Mouse (Mus musculus) embryonic facial prominence, embryonic 14.5 days (tissue): ENCODE results near the gene Gabbr1. TPM values are rescaled to one million over a fixed set of nuclear protein-coding genes. Genes with fewer than 3 reads are reported as not detected.

Experiments used
- ATAC-seq: fragments of 200-750 bp; cut with Nextera tagmentation; 2 replicates; pipeline ENCODE4 v1.8.0; 2017; ENCODE audit warnings: low read depth, moderate number of reproducible peaks, moderate TSS enrichment
- DNase-seq: peaks from one replicate; pipeline ENCODE4 v3.0.0-alpha.2; 2015; ENCODE audit warnings: low spot score
- H3K27ac ChIP-seq: fragments of 300-500 bp; sonication (generic); replicated peaks from 2 replicates; pipeline ENCODE4 v1.5.1; 2014; ENCODE audit warnings: low read depth, mild to moderate bottlenecking, low read length, moderate library complexity
- H3K27me3 ChIP-seq: fragments of 300-500 bp; sonication (generic); replicated peaks from 2 replicates; pipeline ENCODE4 v1.6.1; 2014; ENCODE audit warnings: low read length; ENCODE audit not compliant: control insufficient read depth, insufficient read depth
- H3K36me3 ChIP-seq: fragments of 300-500 bp; sonication (generic); 2 replicates; pipeline ENCODE4 v1.6.1; 2014; ENCODE audit warnings: low read length, mixed read lengths; ENCODE audit not compliant: control insufficient read depth, insufficient read depth
- H3K4me1 ChIP-seq: fragments of 300-500 bp; sonication (generic); 2 replicates; pipeline ENCODE4 v1.6.1; 2014; ENCODE audit warnings: antibody characterized with exemption, low read length; ENCODE audit not compliant: control insufficient read depth, insufficient read depth
- H3K4me2 ChIP-seq: fragments of 300-500 bp; sonication (generic); 2 replicates; pipeline ENCODE4 v1.6.1; 2014; ENCODE audit warnings: low read depth, mild to moderate bottlenecking, low read length, moderate library complexity, mixed read lengths
- H3K4me3 ChIP-seq: fragments of 300-500 bp; sonication (generic); 2 replicates; pipeline ENCODE4 v1.5.1; 2014; ENCODE audit warnings: low read depth, mild to moderate bottlenecking, low read length
- H3K9ac ChIP-seq: fragments of 300-500 bp; sonication (generic); 2 replicates; pipeline ENCODE4 v1.6.1; 2014; ENCODE audit warnings: low read depth, mild to moderate bottlenecking, low read length, moderate library complexity, mixed read lengths
- H3K9me3 ChIP-seq: fragments of 300-500 bp; sonication (generic); 2 replicates; pipeline ENCODE4 v1.6.1; 2016; ENCODE audit warnings: low read length; ENCODE audit not compliant: control insufficient read depth
- WGBS: fragments of 180-500 bp; shearing (Covaris S2); extraction: QIAGEN DNeasy Blood & Tissue Kit; methylation state at CpG from one replicate; pipeline ENCODE4 v1.1.7; 2014; 5-methylcytosine and 5-hydroxymethylcytosine counted together
- polyA plus RNA-seq: library from polyadenylated mRNA; unstranded; fragments of >200 nt; fragmentation: Nextera tagmentation; extraction: Ambion mirVana; gene quantifications from 2 replicates; pipeline ENCODE4 v1.2.1, GENCODE M21; 2014

The Gabbr1 gene
- polyA plus RNA-seq, 1 experiment from 2014 or later = 8.4 TPM

- no peak for DNase-seq
- H3K9ac ChIP-seq = no peak overlapping the region
- no peak overlapping the region for H3K4me2 ChIP-seq
- 0 out of 2 replicates have a peak, but pooled peaks cover 2% of the 10 kb centered on the region for H3K4me1 ChIP-seq
- H3K27ac ChIP-seq = no peak overlapping the region
- no peak overlapping the region for H3K4me3 ChIP-seq
- H3K36me3 ChIP-seq = peaks cover 35% of the 10 kb centered on the region
- H3K9me3 ChIP-seq = no peaks in the 10 kb centered on the region
- no peak for ATAC-seq
- 24% methylated on average over 1 of the region's 1 CpGs for WGBS
- no peaks in the 10 kb centered on the region for H3K27me3 ChIP-seq
Observed at GRCm38 (mm10) chr17:37078193-37078592, 32.4 kb downstream of the Gabbr1 start.

GRCm38 (mm10) chr17:37078990-37079389 is 33.2 kb downstream of the Gabbr1 start:
- Histone ChIP-seq H3K27me3 (no peaks in the 10 kb centered on the region), H3K36me3 (peaks cover 27% of the 10 kb centered on the region; the same call in 1 of the 2 replicates), H3K9ac (no peak overlapping the region), H3K4me2 (no peak overlapping the region), H3K9me3 (no peaks in the 10 kb centered on the region), H3K4me3 (no peak overlapping the region), H3K27ac (no peak overlapping the region), H3K4me1 (0 out of 2 replicates have a peak, but pooled peaks cover 2% of the 10 kb centered on the region)
- ATAC-seq (no peak), DNase-seq (no peak)
- 24% methylated on average over 2 of the region's 2 CpGs for WGBS

- DNase-seq = no peak
- no peaks in the 10 kb centered on the region for H3K27me3 ChIP-seq
- peaks cover 16% of the 10 kb centered on the region; the same call in 1 of the 2 replicates for H3K36me3 ChIP-seq
- no peaks in the 10 kb centered on the region for H3K9me3 ChIP-seq
- no peak for ATAC-seq
- 0 out of 2 replicates have a peak, but pooled peaks cover 2% of the 10 kb centered on the region for H3K4me1 ChIP-seq
- H3K9ac ChIP-seq = no peak overlapping the region
- H3K4me2 ChIP-seq = no peak overlapping the region
- no peak overlapping the region for H3K4me3 ChIP-seq
- WGBS = 17% methylated on average over 5 of the region's 5 CpGs
- H3K27ac ChIP-seq = no peak overlapping the region
Observed at GRCm38 (mm10) chr17:37080119-37080518, 34.4 kb downstream of the Gabbr1 start.

- Histone ChIP-seq H3K4me3 (no peak overlapping the region), H3K36me3 (peaks cover 4% of the 10 kb centered on the region; the same call in 1 of the 2 replicates), H3K9me3 (no peaks in the 10 kb centered on the region), H3K9ac (no peak overlapping the region), H3K4me1 (0 out of 2 replicates have a peak, but pooled peaks cover 2% of the 10 kb centered on the region), H3K27me3 (no peaks in the 10 kb centered on the region), H3K27ac (no peak overlapping the region), H3K4me2 (no peak overlapping the region)
- whole genome bisulfite sequencing = 89% methylated on average over 4 of the region's 4 CpGs
- DNase-seq = no peak
- ATAC-seq = no peak
Observed at GRCm38 (mm10) chr17:37081659-37082058, 35.9 kb downstream of the Gabbr1 start.

- H3K4me1 ChIP-seq = 0 out of 2 replicates have a peak, but pooled peaks cover under 1% of the 10 kb centered on the region
- H3K4me3 ChIP-seq = no peak overlapping the region
- ATAC-seq = peak; percentile 32; the same call in 1 of the 2 replicates
- 10% methylated on average over 7 of the region's 8 CpGs for WGBS
- no peaks in the 10 kb centered on the region for H3K36me3 ChIP-seq
- H3K4me2 ChIP-seq = no peak overlapping the region
- DNase-seq = peak; percentile 88
- H3K27me3 ChIP-seq = no peaks in the 10 kb centered on the region
- H3K27ac ChIP-seq = no peak overlapping the region
- H3K9ac ChIP-seq = no peak overlapping the region
- H3K9me3 ChIP-seq = no peaks in the 10 kb centered on the region
Observed at GRCm38 (mm10) chr17:37083327-37083726, 37.6 kb downstream of the Gabbr1 start.

- H3K27ac ChIP-seq = no peak overlapping the region
- H3K9me3 ChIP-seq = no peaks in the 10 kb centered on the region
- ATAC-seq (no peak), DNase-seq (no peak)
- H3K36me3 ChIP-seq = no peaks in the 10 kb centered on the region
- no peaks in the 10 kb centered on the region for H3K4me1 ChIP-seq
- H3K4me2 ChIP-seq = no peak overlapping the region
- WGBS = 66% methylated on average over 5 of the region's 5 CpGs
- no peaks in the 10 kb centered on the region for H3K27me3 ChIP-seq
- no peak overlapping the region for H3K9ac ChIP-seq
- no peak overlapping the region for H3K4me3 ChIP-seq
Observed at GRCm38 (mm10) chr17:37084632-37085031, 38.9 kb downstream of the Gabbr1 start.

- DNase-seq (no peak), ATAC-seq (no peak)
- no peaks in the 10 kb centered on the region for H3K27me3 ChIP-seq
- H3K4me3 ChIP-seq = no peak overlapping the region
- WGBS = 77% methylated on average over 10 of the region's 10 CpGs
- H3K9ac ChIP-seq = no peak overlapping the region
- H3K4me1 ChIP-seq = no peaks in the 10 kb centered on the region
- no peak overlapping the region for H3K4me2 ChIP-seq
- no peaks in the 10 kb centered on the region for H3K9me3 ChIP-seq
- no peak overlapping the region for H3K27ac ChIP-seq
- no peaks in the 10 kb centered on the region for H3K36me3 ChIP-seq
Observed at GRCm38 (mm10) chr17:37085545-37085944, 39.8 kb downstream of the Gabbr1 start.

GRCm38 (mm10) chr17:37088399-37088798 is 42.6 kb downstream of the Gabbr1 start, which contains the start of gene Olfr90:
TSS of gene Olfr90 (minus strand) at chr17:37088499.
- Histone ChIP-seq H3K9ac (no peak within 1 kb of the TSS), H3K4me2 (no peak within 1 kb of the TSS), H3K4me1 (no peaks in the 10 kb centered on the region), H3K9me3 (no peaks in the 10 kb centered on the region), H3K27me3 (no peaks in the 10 kb centered on the region), H3K4me3 (no peak within 1 kb of the TSS), H3K27ac (no peak within 1 kb of the TSS), H3K36me3 (no peaks in the 10 kb centered on the region)
- DNase-seq (no peak), ATAC-seq (no peak)

GRCm38 (mm10) chr17:37092198-37092597 is 46.4 kb downstream of the Gabbr1 start:
- H3K4me2 ChIP-seq = no peak overlapping the region
- WGBS = 86% methylated on average over 1 of the region's 1 CpGs
- no peaks in the 10 kb centered on the region for H3K9me3 ChIP-seq
- ATAC-seq (no peak), DNase-seq (no peak)
- no peaks in the 10 kb centered on the region for H3K36me3 ChIP-seq
- no peak overlapping the region for H3K9ac ChIP-seq
- H3K27me3 ChIP-seq = no peaks in the 10 kb centered on the region
- no peak overlapping the region for H3K27ac ChIP-seq
- H3K4me1 ChIP-seq = no peaks in the 10 kb centered on the region
- H3K4me3 ChIP-seq = no peak overlapping the region
